Mouse (Mus musculus) adrenal gland (tissue): ENCODE measurements around the gene Opalin.

Source experiments
- intact Hi-C: fragments of 180-260 bp; cut with DNase I; formaldehyde crosslinking; loops from one replicate; pipeline ENCODE4 v1.15.1; 2025
- long read RNA-seq, 2 experiments: library from polyadenylated mRNA; unstranded; transcript quantifications; one replicate each; pipeline ENCODE4 v2.0.0; 2020; ENCODE audit warnings: borderline replicate concordance in 1 of 2; ENCODE audit not compliant: insufficient replicate concordance in 1 of 2

The Opalin gene
- long read RNA-seq, experiment 1, result 0 reads
- long read RNA-seq, experiment 2, result 0 reads

- intact Hi-C loops, result no loop called here
Measured at GRCm38 (mm10) chr19:41076906-41077305, at the start of gene Opalin. Gene Opalin, minus strand, starts transcription at chr19:41077113.

GRCm38 (mm10) chr19:41123009-41123408 lies 46.1 kb upstream of the Opalin start:
- intact Hi-C loops, result no loop called here

DNA sequence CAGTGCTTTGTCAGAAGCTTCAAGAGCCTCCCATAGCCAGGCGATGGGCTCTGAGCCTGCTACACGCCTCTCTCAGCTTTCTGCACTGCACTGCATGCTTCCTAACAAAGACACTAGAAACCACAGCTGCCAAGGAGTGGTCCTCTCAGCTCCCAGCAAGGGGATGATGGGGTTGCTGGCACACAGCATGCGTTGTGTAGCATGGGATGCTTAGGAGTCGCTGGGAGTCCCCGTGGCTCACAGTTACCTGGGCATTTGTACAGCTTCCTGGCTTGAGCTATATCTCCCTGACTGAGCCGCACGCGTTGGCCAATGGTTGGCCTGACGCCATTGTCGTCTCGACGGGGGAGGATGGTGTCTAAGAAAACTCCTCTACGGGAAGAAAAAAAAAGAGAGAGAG lies 43.0 kb upstream of the Opalin start:
- intact Hi-C loops, result no loop called here

DNA sequence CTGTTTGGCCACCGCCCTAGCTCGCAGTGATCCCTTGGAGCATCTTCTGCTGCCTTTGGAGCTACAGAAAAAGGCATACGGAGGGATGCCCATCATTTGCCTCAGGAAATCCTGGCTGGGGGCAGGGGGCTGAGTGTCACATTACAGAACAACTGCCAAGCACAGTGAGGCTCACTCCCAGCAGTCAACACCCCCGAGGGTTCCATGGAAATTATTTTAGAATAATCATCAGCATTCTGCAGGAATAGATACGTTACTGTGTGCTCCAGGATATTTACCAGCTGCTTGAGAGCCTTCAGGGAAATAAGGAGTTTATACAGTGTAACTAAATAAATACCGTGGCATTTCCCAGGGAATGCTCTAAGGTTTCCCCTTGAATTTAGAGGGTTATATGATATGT lies 41.4 kb upstream of the Opalin start:
- intact Hi-C loops, result no loop called here

GRCm38 (mm10) chr19:41117334-41117733 lies 40.4 kb upstream of the Opalin start:
- intact Hi-C loops, result no loop called here

GRCm38 (mm10) chr19:41114611-41115010 lies 37.7 kb upstream of the Opalin start:
- intact Hi-C loops, result no loop called here

DNA sequence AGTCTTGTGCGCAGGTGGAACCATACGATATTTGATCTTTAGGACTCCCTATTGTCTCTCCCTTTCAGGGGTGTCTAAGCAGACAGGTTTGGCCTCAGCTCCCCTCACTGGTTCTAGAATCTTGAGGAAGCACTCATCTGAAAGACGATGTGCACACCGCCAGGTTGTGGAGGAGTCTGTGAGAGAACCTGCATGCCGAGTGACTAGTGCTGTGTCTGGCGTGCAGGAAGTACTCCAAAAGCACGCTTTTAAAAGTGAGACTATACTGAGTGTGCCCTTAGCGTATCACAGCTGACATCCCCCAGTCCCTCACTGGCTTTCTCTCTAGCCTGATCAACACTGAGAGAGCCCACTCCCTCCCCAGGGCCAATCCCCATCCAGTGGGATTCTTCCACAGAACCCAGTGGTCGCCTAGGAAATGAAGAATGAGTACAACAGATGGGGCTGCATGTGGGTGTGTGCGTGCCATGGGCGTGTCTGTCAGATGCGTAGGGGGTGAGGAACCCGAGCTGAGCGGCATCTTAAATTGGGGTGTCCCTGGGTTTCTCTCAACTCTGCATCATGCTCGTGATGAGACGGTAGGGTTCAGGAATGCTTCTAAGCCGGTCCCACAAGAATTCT lies 37.1 kb upstream of the Opalin start:
- intact Hi-C loops, result no loop called here

GRCm38 (mm10) chr19:41112609-41113008 lies 35.7 kb upstream of the Opalin start:
- intact Hi-C loops, result no loop called here

GRCm38 (mm10) chr19:41109991-41110390 lies 33.1 kb upstream of the Opalin start:
- intact Hi-C loops, result loop anchor here (5.0 kb wide), 1 partner anchor 132 kb away; no protein-coding TSS in a partner anchor

DNA sequence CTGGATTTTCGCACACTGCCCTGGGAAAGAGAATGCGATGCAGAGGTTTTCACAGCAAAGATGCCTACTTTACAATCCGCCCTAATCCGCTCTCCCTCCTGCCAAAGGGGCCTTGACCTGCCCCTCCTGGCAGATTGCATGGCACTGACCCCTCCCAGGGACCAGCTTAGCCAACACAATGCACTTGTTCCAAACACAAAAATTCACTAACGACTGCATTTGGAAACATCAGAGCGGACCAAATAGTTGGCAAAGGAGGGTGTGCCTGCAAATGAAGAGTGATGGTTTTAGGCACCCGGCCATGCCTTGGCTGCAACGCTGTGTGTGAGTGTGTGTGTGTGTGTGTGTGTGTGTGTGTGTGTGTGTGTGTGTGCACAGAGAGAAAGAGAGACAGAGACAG lies 32.6 kb upstream of the Opalin start:
- intact Hi-C loops, result loop anchor here (5.0 kb wide), 1 partner anchor 133 kb away; no protein-coding TSS in a partner anchor

DNA sequence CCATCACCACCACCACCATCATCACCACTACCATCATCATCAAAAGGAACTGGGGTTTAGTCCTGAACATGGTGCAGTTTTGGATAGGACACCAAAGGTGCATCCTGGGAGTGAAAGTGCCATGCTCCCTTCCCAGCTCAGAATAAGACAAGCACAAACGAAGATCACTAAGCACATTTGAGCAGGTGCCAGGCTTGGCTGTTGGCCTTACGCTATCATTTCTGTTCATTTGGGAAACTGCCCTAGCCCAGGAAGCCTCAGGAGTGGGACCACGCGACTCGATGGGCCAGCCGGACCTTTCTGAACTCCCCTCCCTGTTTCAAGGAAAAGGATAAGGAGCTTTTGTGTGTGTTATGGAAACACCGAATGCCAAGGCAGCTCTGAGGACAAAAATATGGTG lies 31.8 kb upstream of the Opalin start:
- intact Hi-C loops, result loop anchor here (5.0 kb wide), 1 partner anchor 134 kb away; no protein-coding TSS in a partner anchor

DNA sequence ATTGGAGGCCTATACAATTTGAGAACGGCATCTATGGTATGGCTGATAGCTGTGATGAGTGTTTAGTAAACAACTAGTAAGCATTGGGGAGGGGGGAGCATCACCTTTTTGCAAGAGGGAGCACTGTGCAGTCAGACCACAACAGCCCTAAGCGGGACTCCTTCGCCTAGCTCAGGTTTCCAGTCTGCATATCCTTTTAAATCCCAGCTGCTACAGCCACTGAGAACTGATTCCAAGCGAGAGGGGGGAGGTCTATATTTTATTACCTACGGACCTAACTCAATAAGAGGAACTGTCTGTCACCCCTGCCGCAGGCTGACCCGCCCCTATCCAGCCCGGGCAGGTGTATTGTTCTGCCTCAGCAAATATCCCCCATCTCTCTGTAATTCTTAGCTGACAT lies 30.6 kb upstream of the Opalin start:
- intact Hi-C loops, result loop anchor here (2.0 to 5.0 kb wide), 2 partner anchors 97 to 135 kb away; no protein-coding TSS in a partner anchor

GRCm38 (mm10) chr19:41104922-41105321 lies 28.0 kb upstream of the Opalin start:
- intact Hi-C loops, result loop anchor here (5.0 kb wide), 1 partner anchor 137 kb away; no protein-coding TSS in a partner anchor

GRCm38 (mm10) chr19:41101390-41101789 lies 24.5 kb upstream of the Opalin start:
- intact Hi-C loops, result no loop called here

GRCm38 (mm10) chr19:41100863-41101262 lies 23.9 kb upstream of the Opalin start:
- intact Hi-C loops, result no loop called here

DNA sequence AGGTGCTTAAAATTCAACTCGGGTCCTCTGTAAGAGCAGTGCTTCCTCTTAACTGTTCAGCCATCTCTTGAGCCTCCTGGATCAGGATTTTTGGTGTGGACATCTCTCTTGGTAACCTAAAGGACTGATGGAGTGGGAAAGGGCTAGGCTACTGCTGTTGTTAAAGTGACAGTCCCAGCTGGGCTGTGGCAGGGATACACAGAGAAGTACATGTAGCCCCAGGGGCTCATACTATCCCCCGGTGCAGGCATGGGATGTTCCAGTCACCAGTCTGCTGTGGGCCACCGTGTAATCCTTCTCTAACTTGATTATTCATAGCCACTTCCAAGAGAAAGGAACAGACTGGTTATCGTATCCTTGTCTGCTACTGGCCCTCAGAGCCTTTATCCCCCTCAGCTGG lies 20.1 kb upstream of the Opalin start:
- intact Hi-C loops, result no loop called here

DNA sequence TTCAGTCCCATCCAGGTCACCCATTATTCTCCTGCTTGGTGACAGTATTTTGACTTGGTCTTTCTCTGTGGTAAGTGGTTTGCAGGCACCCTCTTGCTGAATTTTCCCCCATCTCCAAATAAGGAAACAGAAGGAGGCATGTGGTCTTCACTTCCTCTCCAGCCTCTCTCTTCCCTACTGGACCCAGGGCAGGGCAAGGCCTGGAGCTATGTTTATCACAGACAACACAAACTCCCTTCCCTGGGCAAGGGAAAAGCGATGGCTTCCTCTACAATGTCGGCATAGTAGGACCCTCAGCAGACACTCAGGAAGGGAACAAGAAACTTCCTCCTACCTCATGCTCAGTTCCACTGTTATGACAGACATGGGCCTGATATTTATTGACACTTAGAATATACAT lies 15.0 kb upstream of the Opalin start:
- intact Hi-C loops, result no loop called here

- intact Hi-C loops, result loop anchor here (5.0 kb wide), 1 partner anchor 117 kb away; the partner anchor contains the start of gene Tll2
Measured at GRCm38 (mm10) chr19:41089833-41090232, 12.9 kb upstream of the Opalin start.

DNA sequence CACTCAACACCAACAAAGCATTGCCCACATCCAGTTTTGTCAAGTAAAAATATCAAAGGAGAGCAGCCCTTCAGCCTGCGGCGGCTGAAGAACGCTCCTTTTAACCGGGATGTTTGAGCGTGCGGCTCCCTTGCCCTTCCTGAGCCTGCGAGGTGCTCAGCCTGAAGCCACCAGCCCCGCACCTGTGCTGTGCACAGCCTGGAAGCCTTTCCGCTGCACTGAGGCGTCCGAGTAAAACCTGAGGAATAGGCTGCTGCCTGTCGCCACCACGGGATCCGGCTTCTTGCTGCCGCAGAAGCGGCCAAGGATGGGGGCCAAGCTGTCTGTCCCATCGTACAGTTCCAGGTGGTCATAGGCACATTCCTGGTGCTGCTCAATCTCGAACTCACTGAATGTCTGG lies 11.6 kb upstream of the Opalin start:
- intact Hi-C loops, result loop anchor here (5.0 kb wide), 1 partner anchor 119 kb away; the partner anchor contains the start of gene Tll2

DNA sequence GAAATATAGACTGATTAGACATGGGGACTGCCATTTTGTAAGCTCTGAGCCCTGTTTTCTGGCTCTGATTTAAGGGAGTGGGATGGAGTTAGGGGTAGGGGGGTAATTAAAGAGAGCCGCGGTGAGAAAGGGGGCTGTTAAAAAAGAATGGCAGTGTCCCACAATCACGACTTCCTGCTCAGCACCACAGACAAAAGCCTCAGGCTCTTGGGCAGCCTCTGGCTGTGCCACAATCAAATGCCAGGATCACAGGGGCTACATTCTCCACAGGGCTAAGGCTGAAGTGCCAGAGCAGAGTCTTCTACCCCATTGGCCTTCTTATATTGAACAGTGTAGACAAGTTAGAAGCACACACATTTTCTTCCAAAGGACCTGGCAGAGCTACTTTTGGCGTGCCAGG lies 11.0 kb upstream of the Opalin start:
- intact Hi-C loops, result loop anchor here (5.0 kb wide), 1 partner anchor 119 kb away; the partner anchor contains the start of gene Tll2

- intact Hi-C loops, result loop anchor here (5.0 kb wide), 1 partner anchor 121 kb away; the partner anchor contains the start of gene Tll2
Measured at GRCm38 (mm10) chr19:41086700-41087099, 9.8 kb upstream of the Opalin start.

DNA sequence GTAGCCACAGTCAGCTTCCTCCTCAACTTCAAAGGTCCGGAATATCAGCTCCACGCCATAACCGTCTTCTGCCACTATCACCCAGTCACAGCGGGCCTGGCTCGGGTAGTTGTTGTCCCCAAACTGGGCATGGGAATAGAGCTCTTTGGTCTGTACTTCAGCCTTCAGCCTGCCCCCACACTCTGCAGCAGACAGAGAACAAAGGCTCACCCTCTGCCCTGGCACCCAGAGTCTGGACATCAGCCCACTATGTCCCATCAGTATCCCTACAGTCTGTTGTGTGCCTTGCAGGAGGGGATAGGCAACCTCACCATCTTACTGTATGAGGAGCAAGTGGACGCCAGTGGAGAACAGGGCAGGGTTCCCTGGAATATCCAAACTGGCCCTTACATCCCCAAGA lies 9.4 kb upstream of the Opalin start:
- intact Hi-C loops, result loop anchor here (5.0 kb wide), 1 partner anchor 121 kb away; the partner anchor contains the start of gene Tll2

DNA sequence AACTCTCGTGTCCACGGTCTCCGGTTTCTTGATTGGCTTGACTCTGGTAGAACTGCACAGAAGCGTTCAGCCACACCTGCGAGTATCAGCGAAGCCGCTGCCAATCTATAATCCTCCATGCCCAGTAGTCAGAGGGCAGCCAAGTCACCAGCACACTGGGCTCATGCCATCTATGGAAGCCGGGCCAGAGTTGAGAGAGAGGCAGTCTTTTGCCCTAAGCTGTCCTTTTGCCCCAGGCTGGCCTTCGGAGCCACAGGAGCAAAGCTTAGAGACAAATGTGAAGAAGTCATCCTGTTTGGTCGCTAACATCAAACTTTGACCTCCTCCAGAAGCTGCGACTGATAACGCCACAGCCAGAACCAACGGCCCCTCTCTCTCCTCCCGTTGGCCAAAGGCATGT lies 6.7 kb upstream of the Opalin start:
- intact Hi-C loops, result no loop called here
